Mouse (Mus musculus): ENCODE measurements at regions not wholly inside any gene's neighbourhood (a gene's known extent, or its start where the extent isn't known, plus 50 kb on each side); places are given as distances from the start of the nearest gene placed in this dataset.

- TF ChIP-seq CTCF (IDR thresholded peaks at IDR 0.05 in 2 of 3, conservative IDR thresholded peaks at IDR 0.05 in 1 of 3; ENCODE audit: control insufficient read depth in 1 of 3, insufficient read depth in 1 of 3, low read depth in 2 of 3, low read length in 3 of 3, poor library complexity in 1 of 3, severe bottlenecking in 1 of 3) (no peak), BHLHE40 (IDR thresholded peaks at IDR 0.05; ENCODE audit: borderline replicate concordance, low read depth, low read length) (no peak), ZC3H11A (IDR thresholded peaks at IDR 0.05; ENCODE audit: low read depth, low read length) (no peak), CHD1 (IDR thresholded peaks at IDR 0.05; ENCODE audit: low read depth, low read length) (no peak), ZKSCAN1 (IDR thresholded peaks at IDR 0.05; ENCODE audit: low read depth, low read length) (no peak), ZNF384 (IDR thresholded peaks at IDR 0.05; ENCODE audit: low read depth, low read length) (no peak), ELF1 (IDR thresholded peaks at IDR 0.05; ENCODE audit: low read depth, low read length) (no peak), MAX (IDR thresholded peaks at IDR 0.05; ENCODE audit: low read length) (no peak)
Measured at GRCm38 (mm10) chr19:59715086-59715485, 228.4 kb downstream of the Rab11fip2 start.
